Mouse (Mus musculus) myocyte (in vitro differentiated cells): ENCODE measurements around the gene Pdpk1. TPM values are rescaled to one million over a fixed set of nuclear protein-coding genes. Genes with fewer than 3 reads are reported as not detected.

Source experiments
- H3K27me3 ChIP-seq: one replicate; pipeline ENCODE4 v1.6.1; 2011; ENCODE audit not compliant: control insufficient read depth, insufficient read depth, insufficient read length
- H3K36me3 ChIP-seq: one replicate; pipeline ENCODE4 v1.6.1; 2011; ENCODE audit not compliant: control insufficient read depth, insufficient read depth
- H3K4me2 ChIP-seq: one replicate; pipeline ENCODE4 v1.6.1; 2011; ENCODE audit warnings: low read depth, control low read depth
- H3K4me3 ChIP-seq: one replicate; pipeline ENCODE4 v1.5.1; 2011; ENCODE audit warnings: mild to moderate bottlenecking, control low read depth, moderate library complexity
- H3K79me2 ChIP-seq: one replicate; pipeline ENCODE4 v1.6.1; 2011; ENCODE audit not compliant: control insufficient read depth, insufficient read depth
- H3ac ChIP-seq: one replicate; pipeline ENCODE4 v1.6.1; 2011; ENCODE audit not compliant: control insufficient read depth, insufficient read length
- CEBPB ChIP-seq: IDR thresholded peaks from 2 replicates; pipeline ENCODE4 v1.6.1; 2011; ENCODE audit warnings: mild to moderate bottlenecking, moderate library complexity; ENCODE audit not compliant: poor library complexity, insufficient read depth, severe bottlenecking
- E2F4 ChIP-seq: IDR thresholded peaks from one replicate; pipeline ENCODE4 v1.6.1; 2011; ENCODE audit warnings: mild to moderate bottlenecking, control low read depth, moderate library complexity; ENCODE audit not compliant: insufficient read depth
- MAX ChIP-seq: IDR thresholded peaks from one replicate; pipeline ENCODE4 v1.6.1; 2011; ENCODE audit warnings: low read depth, mild to moderate bottlenecking, control low read depth
- MYOD1 ChIP-seq, 3 experiments: IDR thresholded peaks; one replicate each; pipeline ENCODE4 v1.6.1; 2011; ENCODE audit warnings: control low read depth in 2 of 3, low read depth in 2 of 3, mild to moderate bottlenecking in 2 of 3, moderate library complexity in 1 of 3; ENCODE audit not compliant: insufficient read length in 2 of 3, control insufficient read depth in 1 of 3
- MYOG ChIP-seq, 3 experiments: IDR thresholded peaks; one replicate each; pipeline ENCODE4 v1.6.1; 2011; ENCODE audit warnings: control low read depth in 2 of 3, low read depth in 2 of 3, mild to moderate bottlenecking in 2 of 3; ENCODE audit not compliant: insufficient read length in 2 of 3, control insufficient read depth in 1 of 3, insufficient read depth in 1 of 3
- POLR2A ChIP-seq: IDR thresholded peaks from one replicate; pipeline ENCODE4 v1.6.1; 2011; ENCODE audit warnings: low read depth, mild to moderate bottlenecking, control low read depth, moderate library complexity; ENCODE audit not compliant: insufficient read length
- POLR2AphosphoS2 ChIP-seq: IDR thresholded peaks from one replicate; pipeline ENCODE4 v1.6.1; 2011; ENCODE audit warnings: low read depth, control low read depth; ENCODE audit not compliant: insufficient read length
- REST ChIP-seq: IDR thresholded peaks from one replicate; pipeline ENCODE4 v1.6.1; 2011; ENCODE audit warnings: mild to moderate bottlenecking, control low read depth, moderate library complexity; ENCODE audit not compliant: insufficient read depth, insufficient read length
- SRF ChIP-seq: IDR thresholded peaks from one replicate; pipeline ENCODE4 v1.6.1; 2011; ENCODE audit warnings: low read depth; ENCODE audit not compliant: control insufficient read depth, insufficient read length
- TCF12 ChIP-seq: IDR thresholded peaks from one replicate; pipeline ENCODE4 v1.6.1; 2011; ENCODE audit warnings: mild to moderate bottlenecking, control low read depth; ENCODE audit not compliant: poor library complexity, insufficient read depth, severe bottlenecking
- TCF3 ChIP-seq: IDR thresholded peaks from one replicate; pipeline ENCODE4 v1.6.1; 2011; ENCODE audit warnings: low read depth, control low read depth; ENCODE audit not compliant: insufficient read length
- USF1 ChIP-seq: IDR thresholded peaks from one replicate; pipeline ENCODE4 v1.6.1; 2011; ENCODE audit warnings: low read depth, mild to moderate bottlenecking, control low read depth, moderate library complexity
- polyA plus RNA-seq: library from polyadenylated mRNA; unstranded; fragments of >200 nt; fragmentation: generic; extraction: Trizol; gene quantifications from one replicate; pipeline ENCODE4 v1.2.1, GENCODE M21; 2012; ENCODE audit warnings: missing spikeins

The Pdpk1 gene
- polyA plus RNA-seq, 1 experiment, result 10.1 TPM

DNA sequence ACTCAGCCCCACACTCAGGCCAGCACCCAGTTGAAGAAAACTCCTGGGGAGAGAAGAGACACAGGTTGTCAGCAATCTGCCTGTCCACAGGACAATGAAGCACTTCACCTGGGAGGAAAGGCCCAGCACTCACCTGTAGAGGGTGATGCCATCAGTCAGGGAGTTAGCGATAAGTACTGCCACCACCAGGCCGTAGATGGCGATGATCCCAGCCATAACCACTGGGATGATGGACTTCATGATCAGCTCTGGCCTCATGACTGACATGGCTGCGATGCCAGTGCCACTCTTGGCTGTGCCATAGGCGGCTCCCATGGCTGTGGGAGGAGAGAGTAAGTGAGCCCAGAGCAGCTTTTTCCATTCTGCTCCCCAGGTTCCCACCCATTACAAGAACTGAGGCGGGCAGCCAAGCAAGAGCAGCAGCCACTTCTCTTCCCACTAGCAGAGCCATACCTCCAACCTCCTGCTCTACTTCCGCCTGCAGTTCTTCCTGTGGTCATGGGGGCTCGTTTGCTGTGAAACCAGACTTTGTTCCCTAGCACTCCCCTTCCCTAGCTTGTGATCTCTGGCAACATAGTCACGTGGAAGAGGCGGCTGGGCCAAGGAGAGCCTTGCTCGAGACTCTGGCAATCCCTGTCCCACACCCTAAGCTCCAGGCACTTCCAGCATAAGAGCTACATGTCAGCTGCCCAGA is 14.0 kb upstream of the Pdpk1 start:
- TF ChIP-seq POLR2A (no peak), TCF12 (no peak), REST (no peak), USF1 (no peak), MYOG (IDR thresholded peaks at IDR 0.05; ENCODE audit: control insufficient read depth in 1 of 3, insufficient read depth in 1 of 3, insufficient read length in 2 of 3, low read depth in 2 of 3) (no peak), CEBPB (no peak), MAX (no peak), E2F4 (no peak), TCF3 (no peak), SRF (no peak), MYOD1 (IDR thresholded peaks at IDR 0.05; ENCODE audit: control insufficient read depth in 1 of 3, insufficient read length in 2 of 3, low read depth in 2 of 3) (no peak), POLR2AphosphoS2 (no peak)
- Histone ChIP-seq H3K4me3 (no peak overlapping the region), H3K27me3 (no peaks in the 10 kb centered on the region), H3K4me2 (no peak overlapping the region), H3ac (no peak overlapping the region), H3K79me2 (peaks cover 34% of the 10 kb centered on the region), H3K36me3 (peaks cover 11% of the 10 kb centered on the region)

DNA sequence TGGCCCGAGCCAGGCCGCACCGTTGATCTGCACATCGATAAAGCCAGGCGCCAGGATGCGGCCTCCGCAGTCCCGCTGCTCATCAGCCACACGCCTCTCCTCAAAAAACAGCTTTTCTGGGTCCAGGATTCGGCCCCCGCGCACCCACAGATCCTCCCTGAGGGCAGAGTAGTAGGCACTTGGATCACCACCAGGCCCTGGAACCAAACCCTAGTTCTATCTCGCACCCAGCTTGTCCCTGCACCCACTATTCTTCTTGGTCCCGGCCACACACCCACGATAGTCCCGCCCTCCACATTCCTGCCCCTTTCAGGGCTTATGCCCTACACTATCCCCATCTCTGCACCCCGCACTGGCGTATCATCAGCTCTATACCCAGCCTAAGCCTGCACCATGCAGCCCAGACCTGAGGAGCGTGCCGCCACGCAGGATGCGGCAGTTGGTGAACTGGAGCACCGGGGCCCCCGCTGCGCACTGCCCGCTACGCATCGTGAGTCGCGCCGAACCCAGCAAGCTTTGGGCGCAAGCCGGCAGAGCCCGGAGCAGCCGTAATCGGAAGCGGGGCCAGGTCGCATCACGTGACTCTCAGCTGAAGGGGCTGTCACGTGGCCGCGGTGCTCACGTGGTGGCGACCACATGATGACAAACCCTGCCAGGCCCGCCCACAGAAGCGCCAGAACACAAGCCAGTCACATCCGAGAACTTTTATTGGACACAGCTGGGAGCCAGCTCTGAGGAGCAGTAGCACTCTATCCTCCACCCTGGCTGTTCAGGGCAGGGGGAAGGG is 12.6 kb upstream of the Pdpk1 start, which contains the start of gene Amdhd2:
Amdhd2 (minus strand) TSS at position 591 of the 787 bp plus-strand sequence.
- TF ChIP-seq MYOG (IDR thresholded peaks at IDR 0.05; ENCODE audit: control insufficient read depth in 1 of 3, insufficient read depth in 1 of 3, insufficient read length in 2 of 3, low read depth in 2 of 3) (no peak), E2F4 (no peak), POLR2A (peak; percentile 78), CEBPB (no peak), MAX (no peak), TCF12 (no peak), MYOD1 (IDR thresholded peaks at IDR 0.05; ENCODE audit: control insufficient read depth in 1 of 3, insufficient read length in 2 of 3, low read depth in 2 of 3) (no peak), SRF (no peak), REST (no peak), USF1 (peak; percentile 87), TCF3 (no peak), POLR2AphosphoS2 (peak; percentile 98)

DNA sequence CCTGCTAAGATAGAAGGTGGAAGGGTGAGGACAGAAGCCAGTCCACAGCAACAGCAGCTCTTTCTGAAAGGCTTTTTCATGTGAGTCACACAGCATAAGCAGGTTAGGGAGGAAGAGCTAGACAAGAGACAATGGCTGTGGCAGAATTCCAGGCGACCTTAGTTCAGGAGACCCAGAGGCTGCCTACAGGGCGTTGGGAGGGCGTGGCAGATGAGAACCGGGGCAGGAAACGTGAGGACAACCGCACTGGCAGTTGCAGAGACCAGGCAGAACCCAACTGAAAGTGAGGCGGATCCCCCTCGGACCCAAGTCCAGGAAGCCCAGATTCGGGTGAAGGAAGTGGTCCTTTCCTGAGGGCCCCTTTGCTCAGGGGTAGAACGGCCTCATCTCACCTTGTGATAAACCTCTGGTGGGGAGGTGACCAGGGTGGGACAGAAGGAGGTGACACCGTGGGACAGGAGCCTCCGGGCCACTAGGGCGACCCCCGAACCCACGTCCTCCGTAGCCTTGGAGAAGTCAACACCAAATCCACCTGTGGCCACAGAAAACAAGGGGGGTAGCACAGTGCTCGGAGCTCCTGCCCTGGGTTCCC is 12.0 kb upstream of the Pdpk1 start:
- Histone ChIP-seq H3K4me2 (peak overlapping the region; percentile 88), H3K4me3 (peak overlapping the region; percentile 56), H3ac (peak overlapping the region; percentile 68), H3K79me2 (peaks cover 19% of the 10 kb centered on the region), H3K36me3 (peaks cover 11% of the 10 kb centered on the region), H3K27me3 (no peaks in the 10 kb centered on the region)
- TF ChIP-seq POLR2AphosphoS2 (no peak), TCF12 (no peak), USF1 (no peak), CEBPB (no peak), TCF3 (no peak), SRF (no peak), REST (no peak), POLR2A (no peak), E2F4 (no peak), MAX (no peak)

More for the DNA sequence above, 12.6 kb upstream of the Pdpk1 start, which contains the start of gene Amdhd2:
- H3ac ChIP-seq, result peak within 1 kb of the TSS; percentile 68
- H3K36me3 ChIP-seq, result peaks cover 11% of the 10 kb centered on the region
- no peaks in the 10 kb centered on the region for H3K27me3 ChIP-seq
- peaks cover 26% of the 10 kb centered on the region for H3K79me2 ChIP-seq
- H3K4me2 ChIP-seq, result peak within 1 kb of the TSS; percentile 88
- peak within 1 kb of the TSS; percentile 56 for H3K4me3 ChIP-seq

DNA sequence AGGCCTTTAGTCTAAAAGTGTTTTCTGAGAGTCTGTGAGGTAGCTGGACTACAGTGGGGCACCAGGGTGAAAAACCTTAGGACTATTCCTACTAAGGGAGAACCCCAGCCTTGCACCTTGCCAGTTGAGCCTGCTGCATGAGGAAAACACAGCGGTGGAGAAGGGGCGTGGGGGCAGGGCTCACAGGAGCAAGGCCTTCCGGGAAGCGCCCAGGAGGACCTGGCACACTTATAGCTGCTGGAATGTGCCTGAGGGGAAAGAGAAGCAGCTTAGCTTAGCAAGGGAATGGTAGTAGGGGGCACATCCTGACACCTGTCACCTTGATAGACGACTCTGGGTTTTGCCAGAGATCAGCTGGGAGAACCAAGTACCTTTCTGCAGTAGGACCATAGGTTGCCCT is 10.7 kb upstream of the Pdpk1 start:
- H3K4me2 ChIP-seq, result no peak overlapping the region
- no peak for TF ChIP-seq TCF3
- no peak for TF ChIP-seq REST
- TF ChIP-seq POLR2AphosphoS2, result no peak
- no peak for TF ChIP-seq CEBPB
- no peak for TF ChIP-seq SRF
- TF ChIP-seq MAX, result no peak
- no peak for TF ChIP-seq MYOG (IDR thresholded peaks at IDR 0.05; ENCODE audit: control insufficient read depth in 1 of 3, insufficient read depth in 1 of 3, insufficient read length in 2 of 3, low read depth in 2 of 3)
- no peak for TF ChIP-seq E2F4
- TF ChIP-seq MYOD1 (IDR thresholded peaks at IDR 0.05; ENCODE audit: control insufficient read depth in 1 of 3, insufficient read length in 2 of 3, low read depth in 2 of 3), result no peak
- no peak for TF ChIP-seq USF1
- no peak for TF ChIP-seq POLR2A
- TF ChIP-seq TCF12, result no peak
- no peak overlapping the region for H3K4me3 ChIP-seq
- peaks cover 7% of the 10 kb centered on the region for H3K79me2 ChIP-seq
- H3ac ChIP-seq, result no peak overlapping the region
- H3K36me3 ChIP-seq, result peaks cover under 1% of the 10 kb centered on the region
- H3K27me3 ChIP-seq, result no peaks in the 10 kb centered on the region
